Mouse (Mus musculus): ENCODE results near the gene Pate2. TPM values are rescaled to one million over a fixed set of nuclear protein-coding genes. Genes with fewer than 3 reads are reported as not detected.

The Pate2 gene
- under 1 TPM; 0.16 to 0.60 TPM for total RNA-seq (2021)
- long read RNA-seq, experiment 1, partial matches to known transcripts = 1 of 1 reads
- long read RNA-seq, experiment 1, other reads (novel, unspliced or antisense) = 0 of 1 reads
- long read RNA-seq, experiment 2 = 0 reads

DNA sequence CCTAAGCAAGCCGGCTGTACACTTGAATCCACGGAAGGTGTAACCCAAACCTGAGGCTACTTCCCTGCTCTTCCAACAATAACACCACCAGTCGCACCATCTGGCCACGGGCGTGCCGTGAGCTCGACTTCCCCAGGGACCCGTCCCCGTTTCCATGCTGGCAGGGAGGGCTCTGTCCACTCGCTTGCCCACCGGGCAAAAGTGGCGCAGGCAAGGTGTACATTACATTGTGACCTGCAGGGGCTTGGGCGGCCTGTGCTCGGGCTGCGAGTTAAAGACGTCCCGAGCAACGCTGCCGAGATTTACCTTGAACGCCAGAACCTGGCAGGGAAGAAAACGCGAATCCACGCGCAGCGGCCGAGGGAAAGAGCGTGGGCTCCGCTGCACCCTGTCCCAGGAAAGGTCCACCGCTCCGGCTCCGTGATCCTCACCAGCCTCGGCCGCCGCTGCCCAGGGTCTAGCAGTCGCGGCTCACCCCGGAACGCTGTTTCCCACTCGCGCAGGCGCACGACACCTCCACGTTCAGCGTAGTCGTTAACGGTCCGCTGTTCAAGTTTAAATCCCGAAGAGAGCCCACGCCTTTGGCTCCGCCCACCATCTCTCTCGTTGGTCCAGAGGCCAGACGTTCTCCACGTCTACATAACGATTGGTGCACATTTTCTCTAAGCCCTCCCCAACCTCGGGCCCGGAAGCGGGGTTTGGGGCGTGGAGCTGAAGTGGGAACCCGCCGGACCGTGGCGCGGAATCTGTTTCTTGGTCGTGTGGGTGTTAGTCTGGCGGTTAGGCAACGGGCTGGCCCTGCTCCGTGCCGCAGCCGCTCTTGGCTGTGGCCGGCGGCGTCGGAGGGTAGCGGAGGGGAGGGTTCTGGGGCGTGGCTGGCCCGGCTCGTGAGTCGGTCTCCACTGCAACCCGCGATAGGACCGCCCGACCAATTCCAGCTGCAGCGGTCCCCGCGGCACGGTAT lies at the start of gene Pate2, which contains the start of gene Hyls1:
Gene Pate2 (plus strand): TSS at position 714 of the 964 bp plus-strand sequence.
Gene Hyls1 (minus strand): TSS at position 828 of the 964 bp plus-strand sequence.
- DNase-seq = peak; percentile 95

DNA sequence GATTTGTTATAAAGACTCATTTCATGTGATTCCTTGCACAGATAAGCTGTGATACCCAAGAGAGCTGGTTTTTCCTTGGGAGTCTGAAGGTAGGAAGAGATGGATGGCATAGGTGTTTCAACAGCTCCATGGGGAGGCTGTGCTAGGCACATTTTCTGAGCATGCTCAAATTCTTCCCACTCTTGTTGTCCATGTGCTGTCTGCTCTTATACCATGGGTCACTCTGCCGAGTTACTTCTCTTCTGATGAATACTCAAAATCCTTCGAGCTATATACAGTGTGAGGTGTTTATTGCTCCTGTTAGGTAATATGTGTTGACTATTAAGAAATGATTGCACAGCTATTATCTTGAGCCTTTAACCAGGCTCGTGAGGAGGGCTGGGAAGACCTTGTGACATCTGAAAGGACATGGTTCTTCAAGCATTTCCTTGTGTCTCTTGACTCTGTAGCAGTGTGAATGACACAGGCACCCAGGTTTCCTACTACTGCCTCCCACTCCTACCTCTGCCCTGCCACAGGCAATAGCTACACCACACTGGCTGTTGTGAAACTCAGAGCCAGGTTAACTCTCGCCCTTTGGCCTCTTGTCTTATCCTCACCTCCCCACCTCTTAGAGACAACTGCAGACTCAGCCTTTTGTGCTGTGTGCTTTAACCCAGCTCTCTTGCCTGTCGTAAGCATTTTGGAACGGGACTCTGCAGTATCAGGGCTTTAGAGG lies 49.3 kb upstream of the Pate2 start:
- DNase-seq = no peak

DNA sequence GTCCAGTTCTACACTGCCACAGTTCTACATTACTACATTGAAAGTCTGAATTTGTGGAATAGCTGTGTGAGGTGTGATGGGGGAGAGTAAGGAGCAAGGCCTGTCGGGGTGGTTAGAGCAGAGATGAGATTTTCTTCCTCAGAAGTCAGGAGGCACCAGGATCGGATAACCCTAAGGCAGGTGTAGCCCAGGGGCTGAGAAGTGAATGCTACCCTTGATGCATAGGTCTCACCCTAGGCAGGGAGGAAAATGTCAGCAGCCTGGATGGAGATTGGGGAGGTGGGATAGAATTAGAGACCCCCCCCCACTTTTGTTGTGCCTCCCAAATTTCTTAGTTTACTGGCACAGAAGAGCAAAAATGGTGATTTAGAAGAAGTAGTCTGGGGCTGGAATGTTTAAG lies 47.8 kb upstream of the Pate2 start:
- DNase-seq = no peak

DNA sequence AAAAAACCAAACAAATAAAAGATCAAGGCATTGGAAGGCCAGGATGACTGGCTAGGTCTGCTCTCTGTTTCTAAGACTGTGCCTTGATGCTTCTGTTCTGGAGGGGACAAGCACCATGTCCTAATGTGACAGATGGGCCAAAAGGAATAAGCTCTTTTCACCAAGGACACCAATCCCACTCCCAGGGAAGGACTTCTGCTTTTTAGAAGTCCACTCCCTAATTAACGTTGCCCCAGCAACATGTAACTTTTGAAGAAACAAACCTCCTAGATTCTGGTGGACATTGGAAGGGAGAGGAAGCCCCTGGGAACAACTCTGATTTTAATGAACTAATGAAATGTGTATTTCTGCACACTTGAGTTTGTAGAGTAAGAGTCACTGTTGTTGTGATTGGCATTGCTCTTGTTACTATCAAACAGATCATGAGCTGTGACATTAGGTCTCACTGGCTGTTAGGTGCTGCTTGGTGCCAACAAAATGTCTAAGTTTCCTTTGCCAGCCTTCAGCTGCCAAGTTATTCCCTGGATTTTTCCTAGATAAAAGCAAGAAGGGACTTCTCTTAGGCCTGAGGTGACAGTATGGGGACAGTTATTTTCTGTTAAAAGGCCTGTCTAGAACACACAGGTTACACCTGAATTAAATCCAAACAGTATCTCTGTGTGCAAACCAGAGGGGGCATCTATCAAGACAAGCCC lies 47.1 kb upstream of the Pate2 start:
- DNase-seq = no peak

DNA sequence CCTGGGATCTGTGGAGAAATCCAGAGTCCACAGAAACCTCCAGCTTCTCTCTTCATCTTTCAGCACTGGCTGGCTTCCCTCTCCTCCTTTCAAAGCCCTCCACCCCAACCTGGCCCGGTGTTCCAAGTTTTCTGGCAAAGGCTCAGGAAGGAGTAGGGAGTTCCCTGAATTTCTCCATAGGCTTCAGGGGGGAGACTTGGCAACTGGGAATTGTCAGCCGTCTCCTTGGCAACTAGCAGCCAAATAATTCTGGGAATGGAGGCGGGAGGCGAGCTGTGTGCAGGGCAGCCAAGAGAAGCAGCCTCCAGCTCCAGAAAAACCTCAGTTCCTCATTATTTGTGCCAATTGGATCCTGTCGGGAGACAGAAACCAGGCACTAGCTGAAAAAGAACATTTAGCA lies 46.5 kb upstream of the Pate2 start:
- DNase-seq = no peak

DNA sequence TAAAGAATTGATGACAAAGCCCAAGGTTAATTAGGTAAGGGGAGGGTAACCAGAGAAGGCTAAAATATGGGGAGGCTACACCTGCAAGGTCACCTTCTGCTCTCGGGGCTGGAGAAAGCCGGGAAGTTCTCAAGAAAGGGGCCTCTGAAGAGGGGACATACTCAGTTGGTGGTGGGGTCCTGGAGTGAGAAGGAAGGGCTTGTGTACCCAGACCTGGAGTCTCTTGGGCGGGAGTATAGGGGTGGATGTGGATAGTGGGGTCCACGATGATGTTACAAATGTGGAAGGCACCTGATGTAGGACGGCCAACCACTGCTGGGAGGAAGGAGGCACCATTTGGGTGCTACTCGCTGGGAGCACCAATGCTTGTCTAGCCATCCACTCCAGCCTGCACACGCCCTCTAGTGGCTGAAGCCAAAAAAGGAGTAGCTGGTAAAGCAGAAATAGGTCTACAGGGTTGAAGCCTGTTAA lies 46.1 kb upstream of the Pate2 start:
- peak; percentile 68 to 74 for DNase-seq

DNA sequence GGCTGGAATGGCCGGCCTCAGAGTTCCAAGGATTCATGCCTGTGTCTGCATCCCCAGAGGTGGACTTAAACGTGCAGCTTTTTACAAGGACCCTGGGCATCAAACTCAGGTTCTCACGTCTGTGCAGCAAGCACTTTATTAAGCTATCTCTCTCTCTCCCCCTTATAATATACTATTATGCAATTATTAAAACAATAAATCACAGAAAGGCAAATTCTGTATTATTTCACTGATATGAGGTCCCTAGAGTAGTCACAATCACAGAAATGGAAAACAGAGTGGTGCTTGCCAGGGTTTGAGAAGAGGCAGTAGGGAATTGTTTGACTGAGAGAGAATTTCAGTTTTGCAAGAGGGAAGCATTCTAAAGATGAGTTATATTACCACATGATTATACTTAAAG lies 40.9 kb upstream of the Pate2 start:
- DNase-seq = no peak

DNA sequence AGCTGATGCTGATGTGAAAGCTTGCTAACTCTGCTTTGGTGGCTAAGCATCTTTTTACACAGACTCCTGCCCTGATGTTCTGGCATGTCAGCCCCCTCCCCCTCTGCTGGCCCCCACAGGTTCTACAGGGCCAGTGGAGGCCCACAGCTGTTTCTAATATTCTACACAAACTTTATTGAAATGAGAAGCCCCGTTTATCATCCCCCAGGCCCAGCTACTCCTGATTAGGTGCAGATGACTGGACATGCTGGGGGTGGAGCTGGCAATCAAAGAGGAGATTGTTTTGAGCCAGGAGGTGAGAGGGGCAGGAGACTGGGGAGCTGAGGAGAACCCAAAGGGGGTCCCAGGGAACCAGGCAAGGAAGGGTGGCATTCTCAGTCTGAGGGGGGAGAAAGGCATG lies 40.3 kb upstream of the Pate2 start:
- no peak for DNase-seq

DNA sequence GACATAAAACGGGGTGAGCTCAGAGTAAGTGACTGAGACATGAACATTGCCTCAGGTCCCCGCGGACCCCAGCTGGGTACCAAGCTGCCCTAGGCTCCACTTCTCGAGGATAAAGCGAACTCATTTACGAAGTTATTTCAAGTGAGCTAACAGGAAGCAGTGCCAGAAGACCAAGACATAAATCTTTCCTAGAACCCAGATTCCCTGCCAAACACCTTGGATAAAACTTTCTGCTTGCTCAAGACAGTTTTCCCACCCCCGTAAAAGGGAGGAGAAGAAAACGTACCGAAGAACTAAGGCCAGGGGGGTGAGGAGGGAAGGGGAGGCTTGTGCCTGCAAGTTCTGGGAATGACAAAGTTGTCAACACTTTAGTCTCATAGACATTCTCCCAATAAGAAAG lies 36.8 kb upstream of the Pate2 start:
- DNase-seq = no peak

DNA sequence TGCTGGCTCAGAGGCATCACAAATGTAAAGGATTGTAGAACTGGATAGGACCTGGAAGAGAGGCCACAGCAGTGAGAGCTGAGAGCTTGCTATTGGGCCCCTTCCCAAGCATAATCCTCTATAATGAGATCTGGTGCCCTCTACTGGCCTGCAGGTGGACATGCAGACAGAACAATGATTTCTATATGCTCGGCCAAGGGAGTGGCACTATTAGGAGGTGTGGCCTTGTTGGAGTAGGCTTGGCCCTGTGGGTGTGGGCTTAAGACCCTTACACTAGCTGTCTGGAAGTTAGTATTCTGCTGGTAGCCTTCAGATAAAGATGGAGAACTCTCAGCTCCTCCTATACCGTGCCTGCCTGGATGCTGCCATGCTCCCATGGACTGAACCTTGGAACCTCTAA lies 35.0 kb upstream of the Pate2 start:
- peak; percentile 5 to 46 for DNase-seq

DNA sequence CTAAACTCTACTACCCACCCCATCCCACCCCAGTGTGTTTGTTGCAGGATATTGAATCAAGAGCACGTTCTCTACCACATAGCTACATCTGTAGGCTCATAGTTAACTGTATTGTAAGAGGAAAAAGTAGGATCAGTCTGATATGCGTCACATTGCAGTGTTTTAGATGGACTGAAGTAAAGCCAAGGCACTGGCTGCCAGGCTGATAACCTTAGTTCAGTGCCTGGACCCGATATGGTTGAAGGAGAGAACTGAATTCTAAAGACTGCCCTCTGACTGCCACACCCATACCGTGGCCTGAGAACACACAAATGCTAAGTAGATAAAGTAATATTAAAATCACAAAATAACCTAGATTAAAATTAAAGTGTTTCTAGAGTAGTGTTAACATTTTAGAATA lies 34.2 kb upstream of the Pate2 start:
- no peak for DNase-seq

DNA sequence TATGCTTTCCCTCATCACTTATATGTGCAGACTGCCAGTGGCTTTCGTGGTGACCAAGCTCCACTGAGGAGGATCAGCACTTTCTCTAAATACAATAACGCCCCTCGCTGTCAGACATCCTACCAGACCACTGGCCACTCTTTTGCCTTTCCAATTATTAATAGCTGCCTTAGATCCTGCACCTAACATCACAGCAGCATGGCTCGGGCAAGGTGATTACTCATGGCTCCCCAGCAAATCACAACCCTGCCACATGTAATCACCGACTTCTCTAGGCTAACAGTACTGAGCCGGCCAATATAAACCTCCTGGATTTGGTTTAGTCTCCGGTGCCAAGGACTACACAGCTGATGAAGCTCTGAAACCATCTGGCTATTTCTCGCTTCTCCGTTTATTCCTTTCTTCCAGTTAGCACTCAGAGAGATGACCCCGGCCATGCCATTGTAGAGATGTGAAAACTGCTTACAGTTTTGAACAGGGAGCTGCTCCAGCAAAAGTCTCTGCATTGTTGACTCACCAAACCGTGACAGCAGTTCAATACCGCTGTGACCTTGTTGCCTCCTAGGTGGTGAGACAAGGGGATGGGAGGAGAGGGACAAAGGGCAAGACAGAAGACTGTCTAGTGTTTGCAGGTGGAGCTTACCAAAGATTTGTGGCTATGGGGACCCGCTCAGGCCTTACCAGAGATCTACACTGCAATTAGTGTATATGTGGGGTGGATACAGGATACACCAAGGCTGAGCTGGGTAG lies 30.9 kb upstream of the Pate2 start:
- no peak for DNase-seq

DNA sequence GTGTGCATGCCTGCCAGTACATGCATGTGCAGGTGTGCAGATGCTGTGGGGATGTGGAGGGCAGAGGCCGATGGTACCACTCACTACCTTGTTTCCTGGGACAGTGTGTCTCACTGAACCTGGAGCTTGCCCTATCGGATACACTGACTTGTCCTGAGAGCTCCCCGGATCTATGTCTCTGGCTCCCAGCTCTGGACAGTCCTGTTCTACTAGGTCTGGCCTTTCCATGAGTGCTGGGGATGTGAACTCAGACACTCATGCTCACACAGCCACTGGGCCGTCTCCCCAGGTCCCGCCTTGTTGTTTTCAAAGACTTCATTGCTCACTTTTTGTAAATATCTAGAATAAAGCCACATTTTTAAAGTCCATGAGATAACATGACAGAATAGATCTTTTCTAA lies 29.1 kb upstream of the Pate2 start:
- DNase-seq = no peak

DNA sequence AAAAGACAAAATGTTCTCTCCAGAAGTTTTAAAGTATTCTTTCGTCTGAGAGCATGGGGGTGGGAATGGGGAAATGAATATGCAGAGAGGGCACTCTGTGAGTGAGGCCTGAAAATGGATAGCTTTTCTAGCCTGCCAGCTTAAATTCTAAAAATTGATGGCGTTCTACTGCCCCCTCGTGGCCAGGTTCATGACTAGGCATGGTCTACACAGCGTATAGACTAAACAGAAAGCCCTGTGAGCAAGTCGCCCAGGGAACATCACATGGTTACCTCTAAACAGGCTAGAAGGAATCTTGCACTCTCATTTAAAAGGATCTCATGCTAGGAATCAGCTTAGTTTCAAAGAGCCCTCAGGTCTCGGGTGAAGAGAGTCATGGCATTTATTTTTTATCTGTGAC lies 28.6 kb upstream of the Pate2 start:
- DNase-seq = peak; percentile 76 to 82

DNA sequence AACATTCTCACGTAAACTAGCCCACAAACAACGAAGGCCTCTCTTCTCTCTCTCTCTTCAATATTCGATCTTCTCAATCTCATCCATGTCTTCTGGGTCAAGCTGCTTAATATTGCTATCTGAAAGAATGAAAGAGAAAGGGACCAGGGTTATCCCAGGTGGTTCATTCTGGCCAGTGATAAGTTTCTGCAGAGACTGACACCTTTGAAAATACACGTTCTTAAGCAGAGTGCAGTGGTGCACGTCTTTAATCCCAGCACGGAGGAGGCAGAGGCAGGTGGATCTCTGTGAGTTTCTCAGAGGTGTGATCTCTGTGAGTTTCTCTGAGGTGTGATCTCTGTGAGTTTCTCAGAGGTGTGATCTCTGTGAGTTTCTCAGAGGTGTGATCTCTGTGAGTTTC lies 28.1 kb upstream of the Pate2 start:
- no peak for DNase-seq

DNA sequence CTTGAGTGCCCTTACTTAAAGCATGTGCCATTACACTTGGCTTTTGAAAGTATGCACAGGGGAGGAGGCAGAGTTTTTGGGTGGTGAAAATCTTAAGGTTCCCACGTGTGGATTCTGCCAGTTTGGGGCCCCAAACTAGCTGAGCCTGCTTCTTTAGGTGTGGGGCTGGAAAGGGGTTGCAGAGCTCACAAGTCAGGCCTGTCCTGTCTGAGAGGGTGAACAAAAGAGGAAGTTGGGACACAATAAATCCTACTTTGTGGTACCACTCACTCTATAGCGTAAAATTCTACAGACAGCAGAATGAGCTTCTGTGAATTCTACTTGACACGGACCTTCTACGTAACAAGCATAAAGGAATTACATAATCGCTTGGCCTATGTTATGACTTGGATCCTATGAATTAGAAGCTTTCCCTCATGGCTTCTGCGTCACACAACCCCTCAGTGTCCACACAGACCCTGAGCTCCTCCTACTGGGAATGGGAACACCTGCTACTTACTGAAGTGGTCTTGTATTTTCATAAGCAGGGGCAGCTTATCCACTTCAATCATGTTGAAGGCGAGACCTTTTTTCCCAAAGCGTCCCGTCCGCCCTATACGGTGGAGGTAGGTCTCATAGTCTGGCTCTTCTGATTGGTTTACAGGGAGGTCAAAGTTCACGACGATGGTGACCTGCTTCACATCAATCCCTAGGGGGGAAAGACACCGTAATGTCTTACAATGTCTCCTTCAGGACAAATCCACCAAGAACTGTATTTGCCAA lies 26.8 kb upstream of the Pate2 start:
- DNase-seq = no peak

DNA sequence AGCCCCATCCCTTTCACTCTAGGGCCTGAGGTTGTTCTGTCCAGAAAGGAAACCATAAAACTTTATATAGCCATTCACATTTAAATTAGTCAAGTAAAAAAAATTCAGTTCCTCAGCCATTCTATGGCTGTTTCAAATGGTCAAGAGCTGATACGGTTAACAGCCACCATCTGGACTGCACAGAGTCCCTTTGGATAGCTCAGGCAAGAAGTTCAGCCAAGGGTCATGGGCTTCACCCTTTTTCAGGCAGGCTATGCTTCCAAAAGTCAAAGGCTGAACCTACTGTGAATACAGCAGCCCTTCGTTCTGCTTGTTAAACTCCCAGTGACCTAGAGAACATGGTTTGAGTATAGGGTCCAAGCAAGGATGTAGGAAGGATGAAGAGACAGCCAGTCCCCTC lies 25.4 kb upstream of the Pate2 start:
- DNase-seq = no peak

DNA sequence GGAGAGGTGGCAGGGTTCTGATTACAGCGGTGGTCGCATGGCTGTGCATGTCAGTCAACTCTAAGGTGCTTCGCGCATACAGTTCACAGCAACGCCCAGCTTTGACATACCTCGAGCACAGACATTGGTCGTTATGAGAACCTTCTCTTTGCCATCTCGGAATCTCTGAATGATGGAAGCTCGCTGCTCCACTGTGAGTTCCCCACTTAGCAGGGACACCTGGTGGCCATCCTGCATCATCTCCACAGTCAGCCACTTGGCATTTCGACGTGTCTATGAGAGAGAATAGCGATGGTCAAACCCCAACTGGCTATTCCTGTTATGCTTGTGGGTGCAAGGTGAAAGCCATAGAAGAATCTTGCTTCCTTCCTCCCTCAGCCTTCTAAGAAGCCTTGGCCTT lies 24.4 kb upstream of the Pate2 start:
- DNase-seq = no peak

DNA sequence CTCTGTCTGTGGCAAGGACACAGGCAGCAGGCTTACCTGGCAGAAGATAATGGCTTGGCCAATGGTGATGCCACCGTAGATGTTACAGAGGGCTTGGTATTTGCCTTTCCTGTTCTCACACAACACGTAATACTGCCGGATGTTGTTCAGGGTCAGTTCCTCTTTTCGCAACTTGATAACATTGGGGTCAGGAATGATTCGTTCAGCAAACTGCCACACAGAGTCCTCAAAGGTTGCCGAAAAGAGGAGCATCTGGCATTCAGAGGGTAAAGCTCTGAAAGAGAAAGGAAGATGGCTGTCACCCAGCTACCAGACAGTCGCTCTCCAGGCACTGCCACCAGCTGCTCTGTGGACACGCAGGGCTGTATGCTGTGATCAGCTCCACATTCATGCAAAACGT lies 23.3 kb upstream of the Pate2 start:
- DNase-seq = no peak

DNA sequence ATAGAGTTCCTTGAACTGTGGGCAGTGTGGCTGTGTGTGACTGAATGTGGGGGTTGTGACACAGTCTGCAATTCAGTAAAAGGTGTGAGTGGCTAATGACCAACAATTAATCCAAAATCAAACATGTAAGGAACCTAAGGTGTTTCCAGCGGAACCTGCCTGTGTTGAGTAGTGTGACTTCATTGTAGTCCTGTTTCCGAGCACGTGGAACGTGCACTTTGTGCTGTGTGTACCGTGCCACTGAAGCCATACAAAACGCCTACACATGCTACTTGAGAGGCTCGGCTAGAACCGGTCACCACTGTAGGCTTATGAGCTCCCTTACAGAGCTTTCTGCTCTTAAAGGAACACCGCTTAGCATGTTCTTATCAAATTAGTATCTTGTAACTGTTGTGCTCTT lies 21.6 kb upstream of the Pate2 start:
- DNase-seq = no peak

Data from adrenal gland, postnatal 36 days (tissue).